Mouse (Mus musculus) forebrain, postnatal 0 days (tissue): ENCODE results near the gene Hspe1. TPM values are rescaled to one million over a fixed set of nuclear protein-coding genes. Genes with fewer than 3 reads are reported as not detected.
"Not testable (repeated sequence)": the region's sequence is repeated elsewhere in the genome, so short reads cannot be mapped to it uniquely, and the experiment has no call there.

Source experiments
- ATAC-seq: fragments of 200-750 bp; cut with Nextera tagmentation; 2 replicates; pipeline ENCODE4 v1.8.0; 2017; ENCODE audit warnings: mild to moderate bottlenecking, moderate library complexity
- DNase-seq: peaks from one replicate; pipeline ENCODE4 v3.0.0-alpha.2; 2015
- H3K27ac ChIP-seq: fragments of 300-500 bp; sonication (generic); 2 replicates; pipeline ENCODE4 v1.5.1; 2014; ENCODE audit warnings: low read depth, mild to moderate bottlenecking, antibody characterized with exemption, low read length, moderate library complexity, mixed read lengths
- H3K27me3 ChIP-seq: fragments of 300-500 bp; sonication (generic); 2 replicates; pipeline ENCODE4 v1.6.1; 2014; ENCODE audit warnings: mild to moderate bottlenecking, low read length, mixed read lengths; ENCODE audit not compliant: insufficient read depth
- H3K36me3 ChIP-seq: fragments of 300-500 bp; sonication (generic); 2 replicates; pipeline ENCODE4 v1.6.1; 2014; ENCODE audit warnings: mild to moderate bottlenecking, moderate library complexity; ENCODE audit not compliant: insufficient read depth
- H3K4me1 ChIP-seq: fragments of 300-500 bp; sonication (generic); 2 replicates; pipeline ENCODE4 v1.6.1; 2014; ENCODE audit warnings: antibody characterized with exemption; ENCODE audit not compliant: insufficient read depth
- H3K4me2 ChIP-seq: fragments of 300-500 bp; sonication (generic); 2 replicates; pipeline ENCODE4 v1.6.1; 2014; ENCODE audit warnings: low read depth, mild to moderate bottlenecking, moderate library complexity
- H3K4me3 ChIP-seq: fragments of 300-500 bp; sonication (generic); 2 replicates; pipeline ENCODE4 v1.5.1; 2014; ENCODE audit warnings: low read depth, low read length, mixed read lengths
- H3K9ac ChIP-seq: fragments of 300-500 bp; sonication (generic); 2 replicates; pipeline ENCODE4 v1.6.1; 2014; ENCODE audit warnings: mild to moderate bottlenecking
- H3K9me3 ChIP-seq: fragments of 300-500 bp; sonication (generic); 2 replicates; pipeline ENCODE4 v1.6.1; 2016; ENCODE audit warnings: low read length
- CTCF ChIP-seq: sonication (generic); IDR thresholded peaks from 2 replicates; pipeline ENCODE4 v1.5.1; 2016; ENCODE audit warnings: antibody characterized with exemption, control low read depth, low read depth
- WGBS: fragments of 180-500 bp; shearing (Covaris S2); extraction: QIAGEN DNeasy Blood & Tissue Kit; methylation state at CpG from one replicate; pipeline ENCODE4 v1.1.7; 2014; 5-methylcytosine and 5-hydroxymethylcytosine counted together
- polyA plus RNA-seq: library from polyadenylated mRNA; unstranded; fragments of >200 nt; fragmentation: Nextera tagmentation; extraction: Ambion mirVana; gene quantifications from 2 replicates; pipeline ENCODE4 v1.2.1, GENCODE M21; 2015
- total RNA-seq: library from RNA; depleted of rRNA; stranded (reverse); fragments of >200 nt; gene quantifications from 2 replicates; pipeline ENCODE4 v1.2.3, GENCODE M21; 2014

The Hspe1 gene
- total and polyA plus RNA-seq, 2 experiments from 2014 or later = 124 to 257 TPM

DNA sequence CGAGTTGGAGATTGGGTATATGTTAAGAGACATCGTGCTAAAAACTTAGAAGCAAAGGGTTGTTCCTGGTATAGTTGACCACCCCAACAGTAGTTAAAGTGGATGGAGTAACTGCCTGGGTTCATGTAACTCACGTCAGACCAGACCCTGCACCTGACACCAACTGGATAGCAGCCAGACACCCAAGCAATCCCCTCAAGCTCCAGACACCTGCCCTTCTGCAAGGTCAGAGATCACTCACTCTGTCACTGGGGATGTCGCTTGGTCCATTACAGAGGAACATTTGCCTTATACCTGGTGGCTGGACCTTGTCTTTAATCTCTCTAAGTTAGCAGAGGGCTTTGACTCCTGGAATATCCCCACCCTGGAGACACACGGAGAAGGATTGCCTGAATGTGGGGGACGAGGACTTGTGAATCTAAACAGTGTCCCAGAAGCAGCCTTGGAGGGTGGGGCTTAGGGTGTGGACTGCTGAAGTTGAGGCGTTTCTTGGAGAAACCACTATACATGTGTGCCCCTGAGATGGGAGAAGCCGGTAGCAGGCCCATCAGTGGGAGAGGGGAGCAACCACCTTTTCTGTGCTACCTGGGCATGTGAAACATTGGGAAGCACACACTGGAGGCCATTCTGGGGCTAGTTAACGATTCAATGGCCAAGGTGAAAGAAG is 19.1 kb downstream of the Hspe1 start:
- Histone ChIP-seq H3K9ac (no peak overlapping the region), H3K4me2 (no peak overlapping the region), H3K27me3 (no peaks in the 10 kb centered on the region), H3K36me3 (no peaks in the 10 kb centered on the region), H3K27ac (no peak overlapping the region), H3K9me3 (no peaks in the 10 kb centered on the region), H3K4me3 (no peak overlapping the region), H3K4me1 (no peaks in the 10 kb centered on the region)
- no peak for TF ChIP-seq CTCF
- ATAC-seq (no peak), DNase-seq (no peak)
- 88% methylated on average over 9 of the region's 9 CpGs for WGBS

DNA sequence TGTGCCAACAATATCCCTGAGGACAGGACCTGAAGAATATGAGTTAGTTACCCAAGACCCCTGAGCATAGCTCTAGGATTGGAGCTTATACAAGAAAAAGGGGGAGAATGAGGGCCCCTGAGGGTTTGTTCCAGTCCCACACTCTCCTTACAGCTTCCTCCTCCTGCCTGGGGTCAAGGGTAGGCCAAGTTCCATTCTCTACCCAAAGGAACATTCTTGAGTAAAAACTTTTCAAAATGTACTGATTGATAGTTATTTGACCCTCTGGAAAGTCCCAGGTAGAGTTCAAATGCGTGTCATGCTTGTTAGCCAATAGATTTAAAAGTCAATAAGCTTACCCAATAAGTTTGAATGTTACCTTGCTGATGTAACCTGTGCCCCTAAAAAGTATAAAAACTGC is 19.7 kb downstream of the Hspe1 start:
- WGBS = 91% methylated on average over 1 of the region's 1 CpGs
- Histone ChIP-seq H3K4me2 (no peak overlapping the region), H3K9ac (no peak overlapping the region), H3K36me3 (no peaks in the 10 kb centered on the region), H3K27ac (no peak overlapping the region), H3K4me1 (no peaks in the 10 kb centered on the region), H3K9me3 (no peaks in the 10 kb centered on the region), H3K4me3 (no peak overlapping the region), H3K27me3 (no peaks in the 10 kb centered on the region)
- no peak for ATAC-seq
- no peak for DNase-seq
- no peak for TF ChIP-seq CTCF

- H3K4me3 ChIP-seq = no peak overlapping the region
- H3K27me3 ChIP-seq = no peaks in the 10 kb centered on the region
- no peak overlapping the region for H3K9ac ChIP-seq
- DNase-seq = no peak
- H3K9me3 ChIP-seq = no peaks in the 10 kb centered on the region
- TF ChIP-seq CTCF = no peak
- no peaks in the 10 kb centered on the region for H3K36me3 ChIP-seq
- H3K27ac ChIP-seq = no peak overlapping the region
- H3K4me1 ChIP-seq = no peaks in the 10 kb centered on the region
- WGBS = 22% methylated on average over 2 of the region's 2 CpGs
- ATAC-seq = no peak
- no peak overlapping the region for H3K4me2 ChIP-seq
Observed at GRCm38 (mm10) chr1:55108473-55108872, 20.5 kb downstream of the Hspe1 start.

DNA sequence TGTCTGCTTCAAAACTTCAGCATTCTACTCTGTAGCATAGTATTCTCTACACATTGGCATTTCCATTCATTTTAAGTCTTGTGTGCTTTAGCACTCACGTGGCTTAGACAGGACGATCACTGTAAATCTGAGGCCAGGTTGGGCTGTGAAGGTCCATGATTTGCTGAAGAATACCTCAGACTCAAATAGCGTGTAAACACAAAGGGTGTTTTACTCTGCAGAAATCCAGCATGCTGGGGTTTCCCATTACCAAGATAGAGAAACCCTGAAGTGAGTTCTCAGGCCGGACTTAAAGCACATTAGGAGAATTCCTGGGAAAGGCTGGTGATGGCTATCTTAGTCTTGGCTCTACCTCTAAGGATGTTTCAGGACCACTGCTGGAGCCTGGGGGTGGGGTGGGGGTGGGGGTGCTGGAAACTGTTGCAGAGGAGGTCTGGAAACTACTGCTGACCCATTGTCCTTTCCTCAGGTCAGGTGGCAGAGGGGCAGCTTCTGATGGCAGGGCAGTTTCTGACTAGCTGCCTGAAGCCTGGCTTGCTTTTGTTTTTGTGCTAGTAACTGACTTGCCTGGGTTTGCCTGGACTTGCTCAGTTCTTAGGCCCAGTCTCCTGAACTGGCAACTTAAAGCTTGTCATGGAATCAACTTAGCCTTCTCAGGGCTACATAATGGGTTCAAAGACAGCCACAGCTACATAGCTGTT is 21.3 kb downstream of the Hspe1 start:
- 88% methylated on average over 4 of the region's 4 CpGs for whole genome bisulfite sequencing
- Histone ChIP-seq H3K4me3 (no peak overlapping the region), H3K4me2 (no peak overlapping the region), H3K4me1 (no peaks in the 10 kb centered on the region), H3K9me3 (no peaks in the 10 kb centered on the region), H3K36me3 (no peaks in the 10 kb centered on the region), H3K27ac (no peak overlapping the region), H3K9ac (no peak overlapping the region), H3K27me3 (no peaks in the 10 kb centered on the region)
- no peak for TF ChIP-seq CTCF
- DNase-seq = no peak
- no peak for ATAC-seq

GRCm38 (mm10) chr1:55123046-55123445 is 35.1 kb downstream of the Hspe1 start:
- DNase-seq (no peak), ATAC-seq (no peak)
- TF ChIP-seq CTCF = no peak
- H3K4me1 ChIP-seq = no peaks in the 10 kb centered on the region
- no peak overlapping the region for H3K9ac ChIP-seq
- H3K4me2 ChIP-seq = no peak overlapping the region
- H3K27me3 ChIP-seq = no peaks in the 10 kb centered on the region
- 89% methylated on average over 5 of the region's 5 CpGs for WGBS
- no peak overlapping the region for H3K27ac ChIP-seq
- no peaks in the 10 kb centered on the region for H3K9me3 ChIP-seq
- no peak overlapping the region for H3K4me3 ChIP-seq
- H3K36me3 ChIP-seq = no peaks in the 10 kb centered on the region

DNA sequence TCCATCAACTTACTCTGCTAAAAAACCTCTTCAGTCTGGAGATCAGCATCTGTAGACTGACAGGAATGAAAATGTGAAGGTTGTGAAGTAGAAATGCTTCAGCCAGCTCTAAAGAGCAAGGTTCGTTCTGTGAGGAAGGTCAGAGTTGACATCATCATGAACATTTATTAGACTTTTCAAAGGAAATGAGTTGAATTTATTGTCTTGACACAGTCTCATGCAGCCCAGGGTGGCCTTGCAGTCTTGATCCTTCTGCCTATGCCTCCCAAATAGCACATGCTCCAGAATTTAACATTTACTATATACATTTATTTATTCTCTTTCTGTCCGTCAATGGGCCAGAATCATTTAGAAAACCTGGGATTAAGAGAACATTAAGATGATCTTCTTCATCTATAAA is 35.6 kb downstream of the Hspe1 start:
- no peak overlapping the region for H3K27ac ChIP-seq
- TF ChIP-seq CTCF = no peak
- WGBS = 91% methylated on average over 2 of the region's 2 CpGs
- H3K4me3 ChIP-seq = no peak overlapping the region
- no peak for DNase-seq
- no peak overlapping the region for H3K4me2 ChIP-seq
- no peaks in the 10 kb centered on the region for H3K36me3 ChIP-seq
- H3K9ac ChIP-seq = no peak overlapping the region
- H3K27me3 ChIP-seq = no peaks in the 10 kb centered on the region
- no peak for ATAC-seq
- no peaks in the 10 kb centered on the region for H3K9me3 ChIP-seq
- no peaks in the 10 kb centered on the region for H3K4me1 ChIP-seq

DNA sequence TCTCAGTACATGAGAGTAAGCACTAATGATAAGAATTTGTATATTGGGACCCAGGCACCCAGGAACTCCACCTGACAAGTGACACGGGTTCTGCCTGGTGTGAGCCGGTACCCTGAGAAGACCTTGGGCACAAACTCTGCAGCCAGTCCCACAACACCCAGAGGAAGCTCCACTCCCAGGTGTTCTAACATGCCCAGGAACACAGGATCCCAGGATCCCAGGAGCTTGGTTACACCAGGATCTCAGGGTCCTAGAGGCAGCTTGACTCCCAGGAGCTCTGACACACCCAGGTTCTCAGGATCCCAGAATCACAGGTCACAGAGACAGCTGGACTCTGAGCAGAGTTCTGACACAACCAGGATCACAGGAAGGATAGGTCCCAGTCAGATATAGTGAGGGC is 36.2 kb downstream of the Hspe1 start:
- not testable (repeated sequence) for H3K9me3 ChIP-seq, H3K27me3 ChIP-seq, ATAC-seq, DNase-seq, H3K4me2 ChIP-seq, H3K36me3 ChIP-seq, H3K27ac ChIP-seq, H3K4me3 ChIP-seq, H3K4me1 ChIP-seq, H3K9ac ChIP-seq
- 98% methylated on average over 2 of the region's 2 CpGs for WGBS
